Mouse (Mus musculus) thymus, adult 2 months (tissue): ENCODE results near the gene Parn. TPM values are rescaled to one million over a fixed set of nuclear protein-coding genes. Genes with fewer than 3 reads are reported as not detected.

Experiments used
- DNase-seq: peaks from one replicate; pipeline ENCODE4 v3.0.0; 2021
- H3K27ac ChIP-seq: fragments of 200-500 bp; 2 replicates; pipeline ENCODE4 v1.5.1; 2012; ENCODE audit warnings: low read length, control low read depth; ENCODE audit not compliant: control insufficient read depth, insufficient read depth
- H3K27me3 ChIP-seq: fragments of 200-500 bp; 2 replicates; pipeline ENCODE4 v1.6.1; 2012; ENCODE audit warnings: mild to moderate bottlenecking, low read length, moderate library complexity, mixed read lengths; ENCODE audit not compliant: control insufficient read depth, insufficient read depth
- H3K36me3 ChIP-seq: fragments of 200-500 bp; 2 replicates; pipeline ENCODE4 v1.6.1; 2012; ENCODE audit warnings: mild to moderate bottlenecking, low read length, moderate library complexity; ENCODE audit not compliant: control insufficient read depth, insufficient read depth
- H3K4me1 ChIP-seq: fragments of 200-500 bp; replicated peaks from 2 replicates; pipeline ENCODE4 v1.6.1; 2012; ENCODE audit warnings: low read length; ENCODE audit not compliant: control insufficient read depth, insufficient read depth
- H3K4me3 ChIP-seq: fragments of 200-500 bp; 2 replicates; pipeline ENCODE4 v1.5.1; 2012; ENCODE audit warnings: mild to moderate bottlenecking, low read length, control low read depth, moderate library complexity; ENCODE audit not compliant: control insufficient read depth, insufficient read depth
- CTCF ChIP-seq: fragments of 200-500 bp; IDR thresholded peaks from 2 replicates; pipeline ENCODE4 v1.5.1; 2012; ENCODE audit warnings: mild to moderate bottlenecking, control low read depth, low read length, moderate library complexity, borderline replicate concordance; ENCODE audit not compliant: control insufficient read depth, poor library complexity, insufficient read depth; ENCODE audit errors: extremely low read depth
- POLR2A ChIP-seq: fragments of 200-500 bp; IDR thresholded peaks from 2 replicates; pipeline ENCODE4 v1.6.1; 2012; ENCODE audit warnings: mild to moderate bottlenecking, low read length, control low read depth, moderate library complexity; ENCODE audit not compliant: control insufficient read depth, poor library complexity, insufficient read depth; ENCODE audit errors: extremely low read depth
- WGBS: fragments of 180-500 bp; shearing (Covaris S2); methylation state at CpG from one replicate; pipeline ENCODE4 v1.1.7; 2018; 5-methylcytosine and 5-hydroxymethylcytosine counted together
- polyA plus RNA-seq: library from polyadenylated mRNA; depleted of rRNA; stranded (reverse); fragments of >200 nt; gene quantifications from 2 replicates; pipeline ENCODE4 v1.2.3, GENCODE M21; 2012

Gene Parn
- polyA plus RNA-seq, 1 experiment, result 21.0 TPM

DNA sequence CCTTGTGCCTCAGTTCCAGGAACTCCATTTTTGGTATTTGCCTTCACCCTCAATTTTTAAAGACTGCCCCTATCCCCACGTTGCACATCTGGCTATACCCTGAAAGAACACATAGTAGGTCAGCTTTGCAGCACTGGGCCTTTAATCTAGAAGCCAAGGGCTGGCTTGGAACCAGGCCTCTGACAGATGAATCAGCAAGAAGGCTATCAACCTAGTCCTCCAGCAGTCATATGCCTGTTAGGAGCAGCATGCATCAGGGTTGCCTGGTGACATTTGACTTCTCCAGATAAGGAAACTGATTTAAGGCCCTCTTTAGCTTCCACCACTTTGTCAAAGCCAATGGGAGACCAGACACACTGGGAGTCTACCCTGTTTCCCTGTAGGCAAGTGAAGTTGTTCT is 100.4 kb downstream of the Parn start:
- no peaks in the 10 kb centered on the region for H3K4me1 ChIP-seq
- no peak overlapping the region for H3K4me3 ChIP-seq
- H3K27me3 ChIP-seq, result no peaks in the 10 kb centered on the region
- TF ChIP-seq CTCF (no peak), POLR2A (no peak)
- no peak overlapping the region for H3K27ac ChIP-seq
- 93% methylated on average over 1 of the region's 1 CpGs for WGBS
- DNase-seq, result no peak
- no peaks in the 10 kb centered on the region for H3K36me3 ChIP-seq

DNA sequence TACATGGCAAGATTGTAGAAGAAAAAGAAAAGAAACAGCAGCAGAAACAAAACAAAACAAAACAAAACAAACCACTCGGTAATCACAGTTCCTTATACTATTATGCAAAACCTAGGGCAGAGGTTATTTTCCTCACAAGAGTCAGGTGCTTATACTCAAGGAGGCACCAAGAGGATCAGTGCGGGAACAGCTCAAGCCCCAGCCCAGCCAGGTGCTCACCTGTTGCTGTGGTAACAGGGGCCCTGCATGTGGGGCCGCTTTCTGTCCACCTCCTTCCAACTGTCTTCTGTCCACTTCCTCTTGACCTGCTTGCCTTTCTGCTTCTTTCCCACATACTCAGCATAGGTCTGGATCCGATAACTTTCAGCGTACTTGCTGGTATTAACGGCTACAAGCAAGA is 101.6 kb downstream of the Parn start:
- WGBS, result 94% methylated on average over 6 of the region's 6 CpGs
- no peaks in the 10 kb centered on the region for H3K4me1 ChIP-seq
- TF ChIP-seq POLR2A, result no peak
- no peak for TF ChIP-seq CTCF
- H3K27ac ChIP-seq, result no peak overlapping the region
- DNase-seq, result no peak
- H3K27me3 ChIP-seq, result no peaks in the 10 kb centered on the region
- H3K36me3 ChIP-seq, result no peaks in the 10 kb centered on the region
- no peak overlapping the region for H3K4me3 ChIP-seq

- no peaks in the 10 kb centered on the region for H3K36me3 ChIP-seq
- no peaks in the 10 kb centered on the region for H3K4me1 ChIP-seq
- DNase-seq, result no peak
- no peak overlapping the region for H3K4me3 ChIP-seq
- H3K27me3 ChIP-seq, result no peaks in the 10 kb centered on the region
- TF ChIP-seq CTCF, result no peak
- no peak for TF ChIP-seq POLR2A
- H3K27ac ChIP-seq, result no peak overlapping the region
- WGBS, result 98% methylated on average over 5 of the region's 5 CpGs
Observed at GRCm38 (mm10) chr16:13565291-13565690, 102.7 kb downstream of the Parn start.

GRCm38 (mm10) chr16:13557784-13558183 is 110.2 kb downstream of the Parn start:
- Histone ChIP-seq H3K4me3 (no peak overlapping the region), H3K36me3 (no peaks in the 10 kb centered on the region), H3K4me1 (no peaks in the 10 kb centered on the region), H3K27ac (no peak overlapping the region), H3K27me3 (no peaks in the 10 kb centered on the region)
- no peak for DNase-seq
- WGBS, result 93% methylated on average over 2 of the region's 2 CpGs
- TF ChIP-seq CTCF (no peak), POLR2A (no peak)

DNA sequence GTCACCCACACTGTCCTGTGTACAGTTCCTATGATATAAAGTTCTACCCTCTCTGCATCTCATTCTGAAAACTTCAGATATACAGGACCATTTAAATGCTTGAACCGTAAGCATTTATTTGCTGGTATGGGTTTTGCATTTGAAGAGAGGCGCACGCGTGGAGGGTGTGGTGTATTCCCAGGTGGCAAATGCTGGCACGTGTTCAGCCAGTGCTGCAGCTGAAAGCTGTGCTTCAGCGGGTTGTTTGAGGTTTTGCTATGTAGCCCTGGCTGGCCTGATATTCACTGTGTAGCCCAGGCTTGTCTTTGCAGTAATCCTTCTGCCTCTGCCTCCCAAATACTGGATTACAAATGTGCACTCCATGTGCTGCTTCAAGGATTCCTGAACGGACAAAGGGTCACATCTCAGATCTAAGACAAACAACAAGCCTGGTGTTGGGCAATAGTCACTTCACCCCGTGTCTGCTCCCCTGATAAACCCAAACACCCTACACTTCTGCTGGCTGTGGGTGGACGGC is 111.0 kb downstream of the Parn start:
- no peak overlapping the region for H3K4me3 ChIP-seq
- H3K4me1 ChIP-seq, result no peaks in the 10 kb centered on the region
- no peak for DNase-seq
- H3K27me3 ChIP-seq, result no peaks in the 10 kb centered on the region
- TF ChIP-seq POLR2A (no peak), CTCF (no peak)
- H3K27ac ChIP-seq, result no peak overlapping the region
- WGBS, result 94% methylated on average over 9 of the region's 9 CpGs
- H3K36me3 ChIP-seq, result no peaks in the 10 kb centered on the region

- Histone ChIP-seq H3K4me1 (no peaks in the 10 kb centered on the region), H3K36me3 (no peaks in the 10 kb centered on the region), H3K27ac (no peak overlapping the region), H3K27me3 (no peaks in the 10 kb centered on the region), H3K4me3 (no peak overlapping the region)
- no peak for DNase-seq
- no peak for TF ChIP-seq CTCF
- no peak for TF ChIP-seq POLR2A
- WGBS, result 97% methylated on average over 7 of the region's 7 CpGs
Observed at GRCm38 (mm10) chr16:13556446-13556845, 111.5 kb downstream of the Parn start.

DNA sequence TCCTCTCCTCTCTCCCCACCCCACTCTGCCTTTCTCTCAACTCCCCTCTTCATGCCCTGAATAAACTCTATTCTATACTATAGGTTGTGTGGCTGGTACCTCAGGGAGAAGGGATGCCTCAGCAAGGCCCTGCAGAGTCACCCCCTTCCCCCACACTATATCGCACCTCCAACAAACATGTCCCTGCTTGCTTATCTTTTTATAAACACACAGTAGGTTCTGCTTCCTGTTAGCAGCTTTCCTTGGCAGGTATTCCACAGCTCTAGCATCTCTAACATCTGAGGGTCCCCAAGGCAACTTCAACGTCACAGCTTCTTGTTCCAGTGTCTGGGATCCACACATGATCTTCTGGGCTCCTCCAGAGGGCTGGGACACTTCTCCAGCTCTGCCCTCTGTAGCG is 117.3 kb downstream of the Parn start:
- WGBS, result 98% methylated on average over 3 of the region's 3 CpGs
- no peak for DNase-seq

More for the DNA sequence above, 117.3 kb downstream of the Parn start:
- H3K36me3 ChIP-seq, result no peaks in the 10 kb centered on the region
- H3K4me1 ChIP-seq, result no peaks in the 10 kb centered on the region
- TF ChIP-seq POLR2A (no peak), CTCF (no peak)
- no peak overlapping the region for H3K27ac ChIP-seq
- no peak overlapping the region for H3K4me3 ChIP-seq
- H3K27me3 ChIP-seq, result no peaks in the 10 kb centered on the region
